Mouse (Mus musculus): ENCODE results near the gene Krtap15. TPM values are rescaled to one million over a fixed set of nuclear protein-coding genes. Genes with fewer than 3 reads are reported as not detected.

Gene Krtap15
- not detected for total RNA-seq (2021)
- long read RNA-seq, experiment 1: 0 reads
- long read RNA-seq, experiment 2: 0 reads

- DNase-seq (ENCODE audit: extremely low spot score in 1 of 2, low spot score in 2 of 2): no peak
- intact Hi-C loops (cut with DNase I): loop anchor here (10.0 kb wide), 1 partner anchor 445 kb away; no protein-coding TSS in a partner anchor
- no peak for TF ChIP-seq CTCF (IDR thresholded peaks at IDR 0.05)
- Histone ChIP-seq H3K4me3 (no peak within 1 kb of the TSS), H3K27ac (no peak within 1 kb of the TSS)
These were observed at the start of gene Krtap15 for GRCm38 (mm10) chr16:88820066-88820465. Gene Krtap15, plus strand, starts transcription at chr16:88820215.

GRCm38 (mm10) chr16:88774106-88774505 is 45.9 kb upstream of the Krtap15 start, which contains the start of gene 2310057N15Rik:
Gene 2310057N15Rik, minus strand, starts transcription at chr16:88774206.
- intact Hi-C loops (cut with DNase I): no loop called here
- Histone ChIP-seq H3K4me3 (no peak within 1 kb of the TSS), H3K27ac (no peak within 1 kb of the TSS)
- TF ChIP-seq CTCF (IDR thresholded peaks at IDR 0.05): no peak
- no peak for DNase-seq (ENCODE audit: extremely low spot score in 1 of 2, low spot score in 2 of 2)

DNA sequence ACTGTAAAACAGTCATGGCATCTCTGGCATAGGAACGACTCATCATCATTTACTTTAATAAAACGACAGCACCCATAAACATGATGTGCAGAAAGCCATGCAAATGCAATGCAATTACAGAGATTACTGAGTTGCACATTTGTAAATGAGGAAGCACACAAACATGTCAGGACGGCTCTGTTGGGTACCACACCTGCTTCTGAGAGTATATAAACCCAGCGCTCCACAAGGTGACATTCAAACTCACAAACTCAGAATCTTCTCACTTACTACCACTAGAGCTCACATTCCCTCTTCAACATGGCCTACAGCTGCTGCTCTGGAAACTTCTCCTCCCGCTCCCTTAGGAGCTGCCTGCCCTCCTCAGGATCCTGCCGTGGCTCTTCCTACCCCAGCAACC is 42.4 kb upstream of the Krtap15 start, which contains the start of gene Gm5965:
Gene Gm5965, plus strand, starts transcription at position 301 of the 400 bp plus-strand sequence.
- no peak for DNase-seq (ENCODE audit: extremely low spot score in 1 of 2, low spot score in 2 of 2)
- intact Hi-C loops (cut with DNase I): no loop called here
- H3K4me3 ChIP-seq: no peak within 1 kb of the TSS
- no peak within 1 kb of the TSS for H3K27ac ChIP-seq
- no peak for TF ChIP-seq CTCF (IDR thresholded peaks at IDR 0.05)

GRCm38 (mm10) chr16:88786786-88787185 is 33.2 kb upstream of the Krtap15 start:
- no peak for TF ChIP-seq CTCF (IDR thresholded peaks at IDR 0.05)
- Histone ChIP-seq H3K4me3 (no peak overlapping the region), H3K27ac (no peak overlapping the region)
- intact Hi-C loops (cut with DNase I): no loop called here
- DNase-seq (ENCODE audit: extremely low spot score in 1 of 2, low spot score in 2 of 2): no peak

DNA sequence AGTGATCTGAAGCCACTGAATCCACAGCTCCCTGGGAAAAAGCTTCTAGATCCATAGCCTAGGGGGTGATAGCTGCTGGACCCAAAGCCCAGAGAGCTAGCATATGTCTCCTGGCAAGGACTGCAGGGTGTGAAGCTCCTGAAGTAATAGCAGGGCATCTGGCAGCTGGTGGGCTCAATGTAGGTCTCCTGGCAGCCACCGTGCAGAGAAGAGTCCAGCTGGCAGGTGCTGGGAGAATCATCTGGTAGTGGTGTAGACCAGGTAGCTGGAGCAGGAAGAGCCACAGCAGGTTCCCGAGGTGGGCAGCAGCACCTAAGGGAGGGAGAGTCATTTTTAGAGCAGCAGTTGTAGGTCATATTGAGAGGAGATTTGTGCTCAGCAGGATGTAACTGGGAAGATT is 8.2 kb upstream of the Krtap15 start, which contains the start of gene Gm20741:
Gene Gm20741, minus strand, starts transcription at position 394 of the 400 bp plus-strand sequence.
- DNase-seq (ENCODE audit: extremely low spot score in 1 of 2, low spot score in 2 of 2): no peak
- no peak for TF ChIP-seq CTCF (IDR thresholded peaks at IDR 0.05)
- Histone ChIP-seq H3K27ac (no peak within 1 kb of the TSS), H3K4me3 (no peak within 1 kb of the TSS)
- intact Hi-C loops (cut with DNase I): no loop called here

DNA sequence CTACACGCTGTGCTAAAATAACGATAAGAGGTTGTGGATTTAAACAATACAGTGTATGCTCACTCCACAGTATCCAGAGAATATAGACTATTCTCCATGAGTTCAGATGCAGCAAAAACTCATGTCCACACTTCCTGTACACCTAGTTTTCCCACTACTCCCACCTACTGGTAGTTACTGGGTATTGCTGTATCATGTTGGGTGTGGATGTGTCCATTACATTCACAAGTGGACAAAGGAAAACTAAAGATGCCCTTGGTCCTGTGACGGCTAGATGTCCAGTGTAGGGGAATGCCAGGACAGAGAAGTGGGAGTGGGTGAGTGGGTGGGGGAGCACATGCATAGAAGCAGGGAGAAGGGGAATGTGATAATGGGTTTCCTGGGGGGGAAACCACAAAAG is 3.7 kb downstream of the Krtap15 start:
- intact Hi-C loops (cut with DNase I): loop anchor here (10.0 kb wide), 1 partner anchor 449 kb away; no protein-coding TSS in a partner anchor
- peak; percentile 61 for TF ChIP-seq CTCF (IDR thresholded peaks at IDR 0.05)
- DNase-seq (ENCODE audit: extremely low spot score in 1 of 2, low spot score in 2 of 2): no peak
- Histone ChIP-seq H3K4me3 (no peak overlapping the region), H3K27ac (no peak overlapping the region)

DNA sequence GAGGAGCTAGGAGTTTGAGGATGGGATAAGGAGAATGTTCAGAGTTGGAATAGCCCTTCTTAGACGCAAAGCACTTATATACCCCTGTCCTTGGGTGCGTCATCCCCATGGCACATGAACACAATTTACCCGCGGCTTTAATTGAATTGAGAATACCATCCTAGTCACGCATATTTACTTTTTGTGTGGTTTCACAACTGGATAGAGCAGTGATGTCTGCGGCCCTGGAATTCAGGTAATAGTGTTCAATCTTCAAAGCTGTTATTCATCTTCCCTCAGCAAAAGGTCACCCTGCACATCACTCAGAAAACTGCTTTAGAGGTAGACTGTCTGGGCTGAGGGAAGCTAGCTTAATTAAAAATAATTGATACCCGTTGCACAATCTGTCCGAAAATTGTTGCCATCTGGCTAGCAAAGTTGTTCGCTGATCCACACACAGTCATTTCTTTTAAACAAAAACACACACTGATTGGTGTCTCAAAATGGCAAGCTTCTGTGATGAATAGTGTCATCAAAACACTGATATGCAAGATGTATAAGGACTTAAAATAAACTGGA is 6.2 kb downstream of the Krtap15 start, which contains the start of gene Krtap14:
Gene Krtap14, minus strand, starts transcription at position 51 of the 558 bp plus-strand sequence.
- H3K4me3 ChIP-seq: no peak within 1 kb of the TSS
- no peak for TF ChIP-seq CTCF (IDR thresholded peaks at IDR 0.05)
- H3K27ac ChIP-seq: no peak within 1 kb of the TSS
- intact Hi-C loops (cut with DNase I): loop anchor here (10.0 kb wide), 1 partner anchor 451 kb away; no protein-coding TSS in a partner anchor
- DNase-seq (ENCODE audit: extremely low spot score in 1 of 2, low spot score in 2 of 2): no peak

- intact Hi-C loops (cut with DNase I): loop anchor here (10.0 kb wide), 1 partner anchor 452 kb away; no protein-coding TSS in a partner anchor
- no peak overlapping the region for H3K27ac ChIP-seq
- no peak overlapping the region for H3K4me3 ChIP-seq
- DNase-seq (ENCODE audit: extremely low spot score in 1 of 2, low spot score in 2 of 2): no peak
- TF ChIP-seq CTCF (IDR thresholded peaks at IDR 0.05): no peak
These were observed 7.0 kb downstream of the Krtap15 start for GRCm38 (mm10) chr16:88826978-88827377.

DNA sequence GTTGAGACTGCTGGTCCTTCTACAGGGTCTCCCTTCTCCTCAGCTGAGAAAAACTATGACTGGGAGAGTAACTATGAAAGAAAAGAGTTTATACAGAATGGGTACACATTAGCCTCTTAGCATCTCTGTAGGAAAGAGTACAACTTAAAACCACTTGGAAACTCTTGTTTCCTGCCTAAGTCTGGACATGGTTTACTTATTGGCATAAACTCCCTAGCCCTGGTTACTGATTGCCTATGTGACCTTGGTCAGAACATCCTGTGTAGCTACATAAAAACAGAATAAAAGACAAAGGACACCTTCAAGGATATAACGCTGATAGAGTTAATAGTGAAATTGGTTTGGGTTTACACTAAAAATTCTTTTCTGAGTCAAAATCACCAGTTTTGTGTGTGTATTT is 27.3 kb downstream of the Krtap15 start:
- intact Hi-C loops (cut with DNase I): no loop called here
- H3K27ac ChIP-seq: no peak overlapping the region
- no peak for DNase-seq (ENCODE audit: extremely low spot score in 1 of 2, low spot score in 2 of 2)
- no peak for TF ChIP-seq CTCF (IDR thresholded peaks at IDR 0.05)
- H3K4me3 ChIP-seq: no peak overlapping the region

GRCm38 (mm10) chr16:88848558-88848957 is 28.5 kb downstream of the Krtap15 start:
- intact Hi-C loops (cut with DNase I): no loop called here
- no peak for TF ChIP-seq CTCF (IDR thresholded peaks at IDR 0.05)
- no peak overlapping the region for H3K27ac ChIP-seq
- DNase-seq (ENCODE audit: extremely low spot score in 1 of 2, low spot score in 2 of 2): no peak
- H3K4me3 ChIP-seq: no peak overlapping the region

GRCm38 (mm10) chr16:88851450-88851849 is 31.4 kb downstream of the Krtap15 start:
- TF ChIP-seq CTCF (IDR thresholded peaks at IDR 0.05): peak; percentile 62
- no peak for DNase-seq (ENCODE audit: extremely low spot score in 1 of 2, low spot score in 2 of 2)
- intact Hi-C loops (cut with DNase I): no loop called here
- H3K27ac ChIP-seq: no peak overlapping the region
- H3K4me3 ChIP-seq: no peak overlapping the region

DNA sequence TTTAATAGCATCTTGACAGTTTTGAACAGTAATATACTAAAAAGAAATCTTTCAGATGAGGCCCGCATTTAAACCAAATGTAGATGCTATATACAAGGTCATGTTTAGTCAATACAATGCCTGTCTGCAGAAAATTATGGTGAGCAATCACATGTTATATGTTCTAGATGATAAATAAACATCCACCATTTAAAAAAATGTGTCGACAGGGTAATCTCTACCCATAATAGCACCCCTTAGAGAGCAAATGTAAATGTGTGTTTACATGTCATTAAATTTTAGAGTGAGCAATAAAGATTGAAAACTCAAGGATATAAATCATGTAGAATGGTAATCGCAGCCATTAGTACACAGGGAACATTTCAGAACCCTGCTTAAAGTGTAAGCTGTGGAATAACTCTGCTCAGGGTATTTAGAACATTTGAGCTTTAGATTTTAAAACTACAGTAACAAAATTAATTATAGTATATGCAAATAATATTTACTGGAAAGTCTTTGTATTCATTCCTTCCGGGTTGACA is 44.9 kb downstream of the Krtap15 start:
- intact Hi-C loops (cut with DNase I): no loop called here
- H3K27ac ChIP-seq: no peak overlapping the region
- H3K4me3 ChIP-seq: no peak overlapping the region
- TF ChIP-seq CTCF (IDR thresholded peaks at IDR 0.05): no peak
- DNase-seq (ENCODE audit: extremely low spot score in 1 of 2, low spot score in 2 of 2): no peak
